21 mouse cellular contexts compared by ENCODE assay signal in genomic region chr1:164900696-164901095, GRCm38 (mm10). TPM values are rescaled to one million over a fixed set of nuclear protein-coding genes. Genes with fewer than 3 reads are reported as not detected.
DNase-seq lines count a peak whose midpoint lies in the region; ATAC-seq and TF ChIP-seq lines count a peak whose summit lies in the region.
"Had no signal": no experiment of that assay in that cellular context is flagged by ENCODE, and none has a peak within 500 bp of the region (broad histone marks: within the 10 kb centered on the region; RNA-seq: fewer than 3 reads in every experiment).

No protein-coding gene starts in this region.

- WGBS in kidney, adult 2 months: 82% methylated on average over 6 of the region's 6 CpGs
- WGBS in olfactory bulb, adult 2 months: 86% methylated on average over 6 of the region's 6 CpGs

- peaks cover 19% of the 10 kb centered on the region for H3K4me1 ChIP-seq in kidney, adult 2 months (ENCODE audit: control insufficient read depth, insufficient read depth, low read length)
- peaks cover 11% of the 10 kb centered on the region for H3K4me1 ChIP-seq in olfactory bulb, adult 2 months (ENCODE audit: control insufficient read depth, insufficient read depth, low read length)

- no peaks in the 10 kb centered on the region for H3K27me3 ChIP-seq in kidney, adult 2 months (replicated peaks; ENCODE audit: control insufficient read depth, insufficient read depth, low read length)
- H3K27me3 ChIP-seq: neural tube, embryonic 13.5 days had no signal

- H3K36me3 ChIP-seq in kidney, adult 2 months (ENCODE audit: control insufficient read depth, insufficient read depth, low read length): no peaks in the 10 kb centered on the region
- H3K36me3 ChIP-seq: neural tube, embryonic 13.5 days had no signal

- peak overlapping the region; percentile 100; the same call in 1 of the 2 replicates for H3K27ac ChIP-seq in kidney, adult 2 months (ENCODE audit: insufficient read depth, low read depth, low read length)
- 0 out of 2 replicates have a peak overlapping the region, but pooled peaks have one; percentile 12 for H3K27ac ChIP-seq in olfactory bulb, adult 2 months (ENCODE audit: insufficient read depth, low read depth, low read length)
- H3K27ac ChIP-seq: macrophage; neural tube, embryonic 13.5 days had no signal

- ATAC-seq in activated CD4-positive, CD25-positive, alpha-beta regulatory T cell, adult 4 months: no peak
- ATAC-seq: forebrain, embryonic 14.5 days had no signal

- no peak for TF ChIP-seq POLR2A in kidney, adult 2 months (IDR thresholded peaks at IDR 0.05; ENCODE audit: low read depth, low read length)
- no peak for TF ChIP-seq POLR2A in olfactory bulb, adult 2 months (IDR thresholded peaks at IDR 0.05; ENCODE audit: insufficient read depth, low read depth, low read length)

- H3K4me3 ChIP-seq in kidney, adult 2 months (ENCODE audit: insufficient read depth, low read depth, low read length): no peak overlapping the region
- no peak overlapping the region for H3K4me3 ChIP-seq in olfactory bulb, adult 2 months (ENCODE audit: insufficient read depth, low read depth, low read length)
- H3K4me3 ChIP-seq: erythroblast, embryonic 14.5 days; neural tube, embryonic 13.5 days had no signal

- peak; percentile 36 for DNase-seq in cerebellum, adult 11-12 months
- no peak for DNase-seq in cerebellum, adult 11 months
- DNase-seq in kidney, adult 2 months: no peak
- no peak for DNase-seq in kidney, adult 18-20 months
- peak; percentile 16 for DNase-seq in gastrocnemius, postnatal 10 days
- DNase-seq in thymus, postnatal 10 days (ENCODE audit: low spot score in 2 of 2): no peak
- DNase-seq: layer of hippocampus, postnatal 36 days; lung, embryonic 14.5 days; thymus, postnatal 4 days had no signal

- TF ChIP-seq CTCF in kidney, adult 2 months (conservative IDR thresholded peaks at IDR 0.05; ENCODE audit: insufficient read depth, insufficient read length, low read depth, low read length): no peak
- no peak for TF ChIP-seq CTCF in olfactory bulb, adult 2 months (IDR thresholded peaks at IDR 0.05; ENCODE audit: insufficient read depth, low read depth, low read length)

RNA-seq across cellular contexts. Expression of gene Xcl1, which starts 34.6 kb away (rescaled TPM):
- 0.23 and 0.86 TPM in 2 replicates for polyA plus RNA-seq in kidney, adult 2 months (2012; rRNA removed)
- total RNA-seq in gastrocnemius, postnatal 10 days (2021): not detected
- not detected in 2 replicates for polyA plus RNA-seq in olfactory bulb, adult 2 months (2012; ENCODE audit: insufficient read depth, insufficient read length, low replicate concordance, missing spikeins)
- 10 to 100 TPM in 1 of 2 experiments, 1 to 10 TPM in 1; 4.3 to 14.9 TPM for polyA plus RNA-seq in activated CD4-positive, CD25-positive, alpha-beta regulatory T cell, adult 4 months (2017; shearing (Covaris generic))
- total RNA-seq: layer of hippocampus, postnatal 36 days; left cerebral cortex, postnatal 25 days; MEL had no signal
- polyA plus RNA-seq: embryonic facial prominence, embryonic 11.5 days; erythroblast, embryonic 14.5 days; forebrain, embryonic 14.5 days; kidney, embryonic 14.5 days; liver, embryonic 11.5 days; lung, embryonic 14.5 days; macrophage; midbrain, embryonic 11.5 days; neural tube, embryonic 13.5 days had no signal

Comparison
In these comparisons a context has a peak if more than half of its experiments do, and no peak if none do; other contexts are left out.
1. DNase-seq: peak in cerebellum, adult 11-12 months (single experiment) and gastrocnemius, postnatal 10 days (single experiment); none in cerebellum, adult 11 months (single experiment), kidney, adult 2 months (single experiment), kidney, adult 18-20 months (single experiment) and thymus, postnatal 10 days (0 of 2).